Mouse (Mus musculus) midbrain, postnatal 0 days (tissue): ENCODE measurements around the gene Atg4d. TPM values are rescaled to one million over a fixed set of nuclear protein-coding genes. Genes with fewer than 3 reads are reported as not detected.
"Not testable (repeated sequence)": the region's sequence is repeated elsewhere in the genome, so short reads cannot be mapped to it uniquely, and the experiment has no call there.

Experiments used
- ATAC-seq: fragments of 200-750 bp; cut with Nextera tagmentation; 2 replicates; pipeline ENCODE4 v1.8.0; 2017; ENCODE audit warnings: moderate number of reproducible peaks, mild to moderate bottlenecking, moderate TSS enrichment, moderate library complexity; ENCODE audit not compliant: low FRiP score
- DNase-seq: peaks from one replicate; pipeline ENCODE4 v3.0.0-alpha.2; 2015; ENCODE audit warnings: low spot score
- H3K27ac ChIP-seq: fragments of 300-500 bp; sonication (generic); 2 replicates; pipeline ENCODE4 v1.5.1; 2014; ENCODE audit warnings: low read depth, mild to moderate bottlenecking, low read length, mixed read lengths
- H3K27me3 ChIP-seq: fragments of 300-500 bp; sonication (generic); 2 replicates; pipeline ENCODE4 v1.6.1; 2014; ENCODE audit warnings: low read length, control low read depth, mixed read lengths; ENCODE audit not compliant: insufficient read depth
- H3K36me3 ChIP-seq: fragments of 300-500 bp; sonication (generic); 2 replicates; pipeline ENCODE4 v1.6.1; 2014; ENCODE audit warnings: low read length, control low read depth, mixed read lengths; ENCODE audit not compliant: insufficient read depth
- H3K4me1 ChIP-seq: fragments of 300-500 bp; sonication (generic); 2 replicates; pipeline ENCODE4 v1.6.1; 2014; ENCODE audit warnings: mild to moderate bottlenecking, control low read depth, antibody characterized with exemption, low read length, mixed read lengths; ENCODE audit not compliant: insufficient read depth
- H3K4me2 ChIP-seq: fragments of 300-500 bp; sonication (generic); 2 replicates; pipeline ENCODE4 v1.6.1; 2014; ENCODE audit warnings: low read depth, mild to moderate bottlenecking, low read length, mixed read lengths; ENCODE audit not compliant: poor library complexity, severe bottlenecking
- H3K4me3 ChIP-seq: fragments of 300-500 bp; sonication (generic); 2 replicates; pipeline ENCODE4 v1.5.1; 2014; ENCODE audit warnings: low read depth, mild to moderate bottlenecking, low read length, moderate library complexity
- H3K9ac ChIP-seq: fragments of 300-500 bp; sonication (generic); replicated peaks from 2 replicates; pipeline ENCODE4 v1.6.1; 2014; ENCODE audit warnings: mild to moderate bottlenecking, low read length, moderate library complexity, mixed read lengths; ENCODE audit not compliant: poor library complexity, severe bottlenecking
- H3K9me3 ChIP-seq: fragments of 300-500 bp; sonication (generic); 2 replicates; pipeline ENCODE4 v1.6.1; 2016; ENCODE audit warnings: low read length, control low read depth
- CTCF ChIP-seq: IDR thresholded peaks from 2 replicates; pipeline ENCODE4 v1.5.1; 2016; ENCODE audit warnings: antibody characterized with exemption, mild to moderate bottlenecking
- WGBS: fragments of 180-500 bp; shearing (Covaris S2); extraction: QIAGEN DNeasy Blood & Tissue Kit; methylation state at CpG from one replicate; pipeline ENCODE4 v1.1.7; 2014; 5-methylcytosine and 5-hydroxymethylcytosine counted together
- polyA plus RNA-seq: library from polyadenylated mRNA; unstranded; fragments of >200 nt; fragmentation: Nextera tagmentation; extraction: Ambion mirVana; gene quantifications from 2 replicates; pipeline ENCODE4 v1.2.1, GENCODE M21; 2015
- total RNA-seq: library from RNA; depleted of rRNA; stranded (reverse); fragments of >200 nt; gene quantifications from 2 replicates; pipeline ENCODE4 v1.2.3, GENCODE M21; 2014

Atg4d gene
- total and polyA plus RNA-seq, 2 experiments from 2014 or later: 26.3 to 26.6 TPM

GRCm38 (mm10) chr9:21266889-21267288 lies 1.8 kb downstream of the Atg4d start:
- 0 out of 2 replicates have a peak, but pooled peaks have one; percentile 4 for TF ChIP-seq CTCF
- Histone ChIP-seq H3K4me2 (no peak overlapping the region), H3K9ac (no peak overlapping the region), H3K4me1 (peaks cover 5% of the 10 kb centered on the region; the same call in 1 of the 2 replicates), H3K4me3 (no peak overlapping the region), H3K27ac (no peak overlapping the region), H3K9me3 (no peaks in the 10 kb centered on the region), H3K36me3 (peaks cover 33% of the 10 kb centered on the region), H3K27me3 (no peaks in the 10 kb centered on the region)
- DNase-seq: no peak
- WGBS: 93% methylated on average over 5 of the region's 5 CpGs
- ATAC-seq: no peak

- Histone ChIP-seq H3K36me3 (peaks cover 47% of the 10 kb centered on the region), H3K27ac (no peak overlapping the region), H3K4me3 (no peak overlapping the region), H3K4me1 (peaks cover 5% of the 10 kb centered on the region; the same call in 1 of the 2 replicates), H3K27me3 (no peaks in the 10 kb centered on the region), H3K4me2 (no peak overlapping the region), H3K9ac (no peak overlapping the region), H3K9me3 (no peaks in the 10 kb centered on the region)
- DNase-seq (no peak), ATAC-seq (no peak)
- TF ChIP-seq CTCF: no peak
- WGBS: 95% methylated on average over 16 of the region's 16 CpGs
Observed at GRCm38 (mm10) chr9:21268305-21268704, 3.2 kb downstream of the Atg4d start.

GRCm38 (mm10) chr9:21269590-21269989 lies 4.5 kb downstream of the Atg4d start:
- H3K4me2 ChIP-seq, H3K27ac ChIP-seq, H3K4me1 ChIP-seq, H3K9ac ChIP-seq, H3K9me3 ChIP-seq, ATAC-seq, H3K27me3 ChIP-seq, DNase-seq, H3K4me3 ChIP-seq: not testable (repeated sequence)
- 90% methylated on average over 5 of the region's 5 CpGs for whole genome bisulfite sequencing
- peaks cover 60% of the 10 kb centered on the region for H3K36me3 ChIP-seq

GRCm38 (mm10) chr9:21272391-21272790 lies 7.3 kb downstream of the Atg4d start:
- Histone ChIP-seq H3K9ac (no peak overlapping the region), H3K27ac (no peak overlapping the region), H3K4me3 (no peak overlapping the region), H3K4me1 (no peaks in the 10 kb centered on the region), H3K27me3 (no peaks in the 10 kb centered on the region), H3K9me3 (no peaks in the 10 kb centered on the region), H3K4me2 (no peak overlapping the region), H3K36me3 (peaks cover 84% of the 10 kb centered on the region)
- DNase-seq (no peak), ATAC-seq (no peak)
- no peak for TF ChIP-seq CTCF
- WGBS: 95% methylated on average over 9 of the region's 9 CpGs

- H3K36me3 ChIP-seq: peaks cover 88% of the 10 kb centered on the region
Observed at GRCm38 (mm10) chr9:21273094-21273493, 8.0 kb downstream of the Atg4d start.

GRCm38 (mm10) chr9:21273520-21274228 lies 8.6 kb downstream of the Atg4d start:
- TF ChIP-seq CTCF: no peak
- WGBS: 84% methylated on average over 7 of the region's 7 CpGs
- DNase-seq (no peak), ATAC-seq (no peak)
- H3K4me1 ChIP-seq: no peaks in the 10 kb centered on the region
- H3K27ac ChIP-seq: no peak overlapping the region
- H3K27me3 ChIP-seq: no peaks in the 10 kb centered on the region
- H3K36me3 ChIP-seq: peaks cover 85% of the 10 kb centered on the region
- H3K4me2 ChIP-seq: no peak overlapping the region
- no peak overlapping the region for H3K9ac ChIP-seq
- H3K9me3 ChIP-seq: no peaks in the 10 kb centered on the region
- no peak overlapping the region for H3K4me3 ChIP-seq

More at GRCm38 (mm10) chr9:21273094-21273493, 8.0 kb downstream of the Atg4d start:
- H3K9me3 ChIP-seq: no peaks in the 10 kb centered on the region
- no peak for DNase-seq
- H3K4me3 ChIP-seq: no peak overlapping the region
- ATAC-seq: no peak
- H3K27ac ChIP-seq: no peak overlapping the region
- no peak overlapping the region for H3K9ac ChIP-seq
- H3K27me3 ChIP-seq: no peaks in the 10 kb centered on the region
- WGBS: 89% methylated on average over 8 of the region's 8 CpGs
- H3K4me1 ChIP-seq: no peaks in the 10 kb centered on the region
- H3K4me2 ChIP-seq: no peak overlapping the region
- TF ChIP-seq CTCF: no peak
